Mouse (Mus musculus) limb, embryonic 15.5 days (tissue): ENCODE results near the gene Lmo3. TPM values are rescaled to one million over a fixed set of nuclear protein-coding genes. Genes with fewer than 3 reads are reported as not detected.
A peak's percentile ranks its signal among the peaks of the same experiment; 100 is the strongest.

Source experiments
- ATAC-seq: fragments of 200-750 bp; cut with Nextera tagmentation; 2 replicates; pipeline ENCODE4 v1.8.0; 2017; ENCODE audit warnings: low read depth, moderate TSS enrichment; ENCODE audit not compliant: insufficient number of reproducible peaks, low FRiP score, low TSS enrichment
- H3K27ac ChIP-seq: fragments of 300-500 bp; sonication (generic); 2 replicates; pipeline ENCODE4 v1.5.1; 2015; ENCODE audit warnings: moderate library complexity, mild to moderate bottlenecking, inconsistent platforms
- H3K27me3 ChIP-seq: fragments of 300-500 bp; sonication (generic); 2 replicates; pipeline ENCODE4 v1.6.1; 2015; ENCODE audit warnings: inconsistent platforms
- H3K36me3 ChIP-seq: fragments of 300-500 bp; sonication (generic); 2 replicates; pipeline ENCODE4 v1.6.1; 2015; ENCODE audit warnings: inconsistent platforms
- H3K4me1 ChIP-seq: fragments of 300-500 bp; sonication (generic); 2 replicates; pipeline ENCODE4 v1.6.1; 2015; ENCODE audit warnings: inconsistent platforms
- H3K4me2 ChIP-seq: fragments of 300-500 bp; sonication (generic); 2 replicates; pipeline ENCODE4 v1.6.1; 2015; ENCODE audit warnings: mild to moderate bottlenecking, inconsistent platforms
- H3K4me3 ChIP-seq: fragments of 300-500 bp; sonication (generic); 2 replicates; pipeline ENCODE4 v1.5.1; 2015; ENCODE audit warnings: mild to moderate bottlenecking, inconsistent platforms
- H3K9ac ChIP-seq: fragments of 300-500 bp; sonication (generic); 2 replicates; pipeline ENCODE4 v1.6.1; 2015; ENCODE audit warnings: inconsistent platforms
- H3K9me3 ChIP-seq: fragments of 300-500 bp; sonication (generic); 2 replicates; pipeline ENCODE4 v1.6.1; 2016; ENCODE audit warnings: inconsistent platforms
- WGBS: fragments of 180-500 bp; shearing (Covaris S2); methylation state at CpG from one replicate; pipeline ENCODE4 v1.1.7; 2015; 5-methylcytosine and 5-hydroxymethylcytosine counted together
- polyA plus RNA-seq: library from polyadenylated mRNA; unstranded; fragments of >200 nt; fragmentation: Nextera tagmentation; extraction: Ambion mirVana; gene quantifications from 2 replicates; pipeline ENCODE4 v1.2.1, GENCODE M21; 2015

The Lmo3 gene
- polyA plus RNA-seq, 1 experiment from 2014 or later = 1.3 TPM

GRCm38 (mm10) chr6:138421191-138421613, 160.6 kb downstream of the Lmo3 start:
- Histone ChIP-seq H3K27ac (no peak overlapping the region), H3K4me1 (peaks cover 15% of the 10 kb centered on the region; the same call in 1 of the 2 replicates), H3K9me3 (no peaks in the 10 kb centered on the region), H3K4me3 (peak overlapping the region; percentile 35), H3K36me3 (no peaks in the 10 kb centered on the region), H3K4me2 (peak overlapping the region; percentile 56), H3K27me3 (peaks cover 36% of the 10 kb centered on the region), H3K9ac (no peak overlapping the region)
- ATAC-seq = no peak; the same call in 1 of the 2 replicates
- 3% methylated on average over 14 of the region's 14 CpGs for WGBS

- no peak overlapping the region for H3K4me3 ChIP-seq
- H3K27me3 ChIP-seq = peaks cover 35% of the 10 kb centered on the region
- H3K9me3 ChIP-seq = no peaks in the 10 kb centered on the region
- peaks cover 15% of the 10 kb centered on the region; the same call in 1 of the 2 replicates for H3K4me1 ChIP-seq
- no peaks in the 10 kb centered on the region for H3K36me3 ChIP-seq
- 10% methylated on average over 3 of the region's 3 CpGs for WGBS
- no peak overlapping the region for H3K4me2 ChIP-seq
- ATAC-seq = no peak
- no peak overlapping the region for H3K27ac ChIP-seq
- H3K9ac ChIP-seq = no peak overlapping the region
These were observed 161.3 kb downstream of the Lmo3 start for GRCm38 (mm10) chr6:138420536-138420891.

GRCm38 (mm10) chr6:138419871-138420535, 161.8 kb downstream of the Lmo3 start:
- H3K27me3 ChIP-seq = peaks cover 33% of the 10 kb centered on the region
- no peak overlapping the region for H3K4me3 ChIP-seq
- WGBS = 53% methylated on average over 8 of the region's 8 CpGs
- no peak for ATAC-seq
- no peak overlapping the region for H3K4me2 ChIP-seq
- H3K36me3 ChIP-seq = no peaks in the 10 kb centered on the region
- no peak overlapping the region for H3K27ac ChIP-seq
- H3K9me3 ChIP-seq = no peaks in the 10 kb centered on the region
- peaks cover 15% of the 10 kb centered on the region; the same call in 1 of the 2 replicates for H3K4me1 ChIP-seq
- H3K9ac ChIP-seq = no peak overlapping the region

GRCm38 (mm10) chr6:138412075-138412474, 169.7 kb downstream of the Lmo3 start:
- H3K27me3 ChIP-seq = no peaks in the 10 kb centered on the region
- no peaks in the 10 kb centered on the region for H3K36me3 ChIP-seq
- no peak overlapping the region for H3K27ac ChIP-seq
- WGBS = 50% methylated on average over 3 of the region's 3 CpGs
- no peak overlapping the region for H3K9ac ChIP-seq
- no peaks in the 10 kb centered on the region for H3K9me3 ChIP-seq
- no peak for ATAC-seq
- H3K4me1 ChIP-seq = no peaks in the 10 kb centered on the region
- H3K4me2 ChIP-seq = no peak overlapping the region
- H3K4me3 ChIP-seq = no peak overlapping the region

GRCm38 (mm10) chr6:138402031-138402430, 179.7 kb downstream of the Lmo3 start:
- WGBS = 73% methylated on average over 6 of the region's 6 CpGs
- no peaks in the 10 kb centered on the region for H3K4me1 ChIP-seq

GRCm38 (mm10) chr6:138398836-138399235, 182.9 kb downstream of the Lmo3 start:
- H3K36me3 ChIP-seq = no peaks in the 10 kb centered on the region
- no peaks in the 10 kb centered on the region for H3K9me3 ChIP-seq
- no peaks in the 10 kb centered on the region for H3K27me3 ChIP-seq
- no peak overlapping the region for H3K9ac ChIP-seq
- no peak overlapping the region for H3K4me2 ChIP-seq
- H3K4me3 ChIP-seq = no peak overlapping the region
- no peak for ATAC-seq
- 86% methylated on average over 1 of the region's 1 CpGs for WGBS
- no peaks in the 10 kb centered on the region for H3K4me1 ChIP-seq
- H3K27ac ChIP-seq = no peak overlapping the region

More at GRCm38 (mm10) chr6:138402031-138402430, 179.7 kb downstream of the Lmo3 start:
- Histone ChIP-seq H3K27me3 (no peaks in the 10 kb centered on the region), H3K9ac (no peak overlapping the region), H3K9me3 (no peaks in the 10 kb centered on the region), H3K4me2 (no peak overlapping the region), H3K36me3 (no peaks in the 10 kb centered on the region), H3K4me3 (no peak overlapping the region), H3K27ac (no peak overlapping the region)
- no peak for ATAC-seq

- Histone ChIP-seq H3K4me2 (no peak overlapping the region), H3K9me3 (no peaks in the 10 kb centered on the region), H3K27ac (no peak overlapping the region), H3K9ac (no peak overlapping the region), H3K36me3 (no peaks in the 10 kb centered on the region), H3K4me1 (no peaks in the 10 kb centered on the region), H3K4me3 (no peak overlapping the region), H3K27me3 (no peaks in the 10 kb centered on the region)
- no peak for ATAC-seq
- WGBS = 69% methylated on average over 5 of the region's 5 CpGs
These were observed 190.7 kb downstream of the Lmo3 start for GRCm38 (mm10) chr6:138391085-138391484.

- Histone ChIP-seq H3K36me3 (no peaks in the 10 kb centered on the region), H3K4me3 (no peak overlapping the region), H3K4me2 (no peak overlapping the region), H3K9ac (no peak overlapping the region), H3K27ac (no peak overlapping the region), H3K9me3 (no peaks in the 10 kb centered on the region), H3K27me3 (no peaks in the 10 kb centered on the region), H3K4me1 (no peaks in the 10 kb centered on the region)
- WGBS = 59% methylated on average over 18 of the region's 18 CpGs
- ATAC-seq = no peak
These were observed 193.4 kb downstream of the Lmo3 start for GRCm38 (mm10) chr6:138388168-138388936.

GRCm38 (mm10) chr6:138383208-138383607, 198.6 kb downstream of the Lmo3 start:
- Histone ChIP-seq H3K4me1 (no peaks in the 10 kb centered on the region), H3K9ac (no peak overlapping the region), H3K36me3 (no peaks in the 10 kb centered on the region), H3K27me3 (no peaks in the 10 kb centered on the region), H3K27ac (no peak overlapping the region), H3K4me3 (no peak overlapping the region), H3K4me2 (no peak overlapping the region), H3K9me3 (no peaks in the 10 kb centered on the region)
- ATAC-seq = no peak
- 70% methylated on average over 1 of the region's 1 CpGs for WGBS

GRCm38 (mm10) chr6:138371176-138371575, 210.6 kb downstream of the Lmo3 start:
- H3K9me3 ChIP-seq = no peaks in the 10 kb centered on the region
- ATAC-seq = no peak
- no peak overlapping the region for H3K27ac ChIP-seq
- no peak overlapping the region for H3K9ac ChIP-seq
- H3K36me3 ChIP-seq = no peaks in the 10 kb centered on the region
- WGBS = 76% methylated on average over 2 of the region's 2 CpGs
- no peaks in the 10 kb centered on the region for H3K4me1 ChIP-seq
- H3K4me3 ChIP-seq = no peak overlapping the region
- no peak overlapping the region for H3K4me2 ChIP-seq
- no peaks in the 10 kb centered on the region for H3K27me3 ChIP-seq

GRCm38 (mm10) chr6:138364111-138364510, 217.7 kb downstream of the Lmo3 start:
- H3K4me1 ChIP-seq = no peaks in the 10 kb centered on the region
- H3K9ac ChIP-seq = no peak overlapping the region
- H3K4me2 ChIP-seq = no peak overlapping the region
- no peaks in the 10 kb centered on the region for H3K9me3 ChIP-seq
- ATAC-seq = no peak
- H3K27me3 ChIP-seq = no peaks in the 10 kb centered on the region
- no peaks in the 10 kb centered on the region for H3K36me3 ChIP-seq
- 55% methylated on average over 5 of the region's 5 CpGs for WGBS
- no peak overlapping the region for H3K4me3 ChIP-seq
- H3K27ac ChIP-seq = no peak overlapping the region

GRCm38 (mm10) chr6:138350587-138351345, 231.0 kb downstream of the Lmo3 start:
- no peaks in the 10 kb centered on the region for H3K27me3 ChIP-seq
- no peak for ATAC-seq
- no peaks in the 10 kb centered on the region for H3K36me3 ChIP-seq
- WGBS = 89% methylated on average over 3 of the region's 3 CpGs
- no peak overlapping the region for H3K9ac ChIP-seq
- H3K9me3 ChIP-seq = no peaks in the 10 kb centered on the region
- no peak overlapping the region for H3K27ac ChIP-seq
- H3K4me1 ChIP-seq = no peaks in the 10 kb centered on the region
- H3K4me3 ChIP-seq = no peak overlapping the region
- no peak overlapping the region for H3K4me2 ChIP-seq
